Comparison of ENCODE assay signal across 13 mouse cellular contexts in the genomic region with DNA sequence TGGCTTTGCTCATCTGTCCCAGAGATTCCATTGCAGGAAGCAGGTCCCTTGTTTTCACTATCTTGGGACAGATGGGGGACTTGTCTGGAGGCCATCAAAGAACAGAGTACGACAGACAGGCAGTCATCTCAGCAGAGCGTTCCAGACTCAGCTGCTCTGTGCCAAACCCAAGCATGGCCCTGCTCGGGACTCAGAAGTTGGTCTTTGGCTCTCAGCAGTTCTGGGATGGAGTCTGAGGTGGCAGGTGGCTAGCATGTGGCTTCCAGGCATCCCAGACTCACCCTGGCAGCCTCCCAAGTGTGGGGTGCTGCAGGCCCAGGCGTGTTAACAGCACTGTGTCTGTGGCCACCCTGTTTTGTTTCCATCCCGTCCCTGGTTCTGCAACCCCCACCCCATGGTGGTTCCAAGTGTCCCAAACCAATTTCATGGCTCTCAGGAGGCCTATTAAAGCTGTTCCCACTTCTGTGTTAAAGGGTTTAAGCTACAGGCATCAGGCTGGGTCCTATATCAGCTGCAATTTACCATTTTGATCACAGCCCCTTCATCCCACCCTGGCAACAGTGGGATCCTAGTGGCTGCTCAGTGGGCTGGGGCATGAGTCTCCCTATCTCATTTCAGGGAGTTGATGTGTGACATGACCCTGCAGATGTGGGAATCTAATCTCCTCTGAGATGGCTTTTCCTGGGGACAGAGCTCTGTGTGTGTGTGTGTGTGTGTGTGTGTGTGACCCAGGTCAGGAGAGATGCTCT. TPM values are rescaled to one million over a fixed set of nuclear protein-coding genes. Genes with fewer than 3 reads are reported as not detected.
A peak's percentile ranks its signal among the peaks of the same experiment; 100 is the strongest.
DNase-seq lines count a peak whose midpoint lies in the region; ATAC-seq and TF ChIP-seq lines count a peak whose summit lies in the region.
"Had no signal": no experiment of that assay in that cellular context is flagged by ENCODE, and none has a peak within 500 bp of the region (broad histone marks: within the 10 kb centered on the region; RNA-seq: fewer than 3 reads in every experiment).

No protein-coding gene starts in this region.

- TF ChIP-seq CTCF in brain, embryonic 14.5 days (IDR thresholded peaks at IDR 0.05; ENCODE audit: borderline replicate concordance, extremely low read depth, insufficient read depth, insufficient read length), result no peak

- H3K4me1 ChIP-seq in hindbrain, embryonic 10.5 days (replicated peaks), result peaks cover 29% of the 10 kb centered on the region
- peaks cover 24% of the 10 kb centered on the region for H3K4me1 ChIP-seq in hindbrain, embryonic 12.5 days
- peaks cover 15% of the 10 kb centered on the region; the same call in 1 of the 2 replicates for H3K4me1 ChIP-seq in hindbrain, embryonic 14.5 days (replicated peaks; ENCODE audit: control insufficient read depth, insufficient read depth, low read length)

- H3K27me3 ChIP-seq in hindbrain, embryonic 10.5 days (ENCODE audit: insufficient read depth, poor library complexity, severe bottlenecking), result peaks cover 80% of the 10 kb centered on the region
- H3K27me3 ChIP-seq in hindbrain, embryonic 12.5 days, result peaks cover 30% of the 10 kb centered on the region
- H3K27me3 ChIP-seq in hindbrain, embryonic 14.5 days (ENCODE audit: control insufficient read depth, insufficient read depth, low read length), result peaks cover 4% of the 10 kb centered on the region; the same call in 1 of the 2 replicates

- no peak for ATAC-seq in hindbrain, embryonic 12.5 days (ENCODE audit: low FRiP score)
- ATAC-seq in hindbrain, embryonic 14.5 days (ENCODE audit: low FRiP score), result 0 out of 2 replicates have a peak, but pooled peaks have one; percentile 11
- ATAC-seq in erythroblast, adult 5-6 weeks (replicated peaks; ENCODE audit: low FRiP score, poor library complexity, severe bottlenecking), result no peak

- 84% methylated on average over 5 of the region's 5 CpGs for WGBS in hindbrain, embryonic 10.5 days
- WGBS in hindbrain, embryonic 12.5 days, result 56% methylated on average over 5 of the region's 5 CpGs
- WGBS in hindbrain, embryonic 14.5 days, result 44% methylated on average over 5 of the region's 5 CpGs

- TF ChIP-seq POLR2A in brain, embryonic 14.5 days (IDR thresholded peaks at IDR 0.05; ENCODE audit: borderline replicate concordance, extremely low read depth, insufficient read depth, insufficient read length, poor library complexity, severe bottlenecking), result no peak

- no peaks in the 10 kb centered on the region for H3K36me3 ChIP-seq in hindbrain, embryonic 10.5 days
- no peaks in the 10 kb centered on the region for H3K36me3 ChIP-seq in hindbrain, embryonic 12.5 days
- H3K36me3 ChIP-seq in hindbrain, embryonic 14.5 days (replicated peaks; ENCODE audit: control insufficient read depth, insufficient read depth), result no peaks in the 10 kb centered on the region
- H3K36me3 ChIP-seq: midbrain, embryonic 12.5 days had no signal

- no peak overlapping the region for H3K4me3 ChIP-seq in hindbrain, embryonic 10.5 days
- no peak overlapping the region for H3K4me3 ChIP-seq in hindbrain, embryonic 12.5 days
- no peak overlapping the region for H3K4me3 ChIP-seq in hindbrain, embryonic 14.5 days (replicated peaks; ENCODE audit: low read length)
- H3K4me3 ChIP-seq: midbrain, embryonic 12.5 days had no signal

- H3K27ac ChIP-seq in hindbrain, embryonic 10.5 days, result peak overlapping the region; percentile 40; the same call in 1 of the 2 replicates
- no peak overlapping the region for H3K27ac ChIP-seq in hindbrain, embryonic 12.5 days
- no peak overlapping the region for H3K27ac ChIP-seq in hindbrain, embryonic 14.5 days
- H3K27ac ChIP-seq: midbrain, embryonic 12.5 days had no signal

- no peak for DNase-seq in hindbrain, embryonic 10.5 days (ENCODE audit: low spot score)
- peak; percentile 16 for DNase-seq in 3T3-L1 (ENCODE audit: low read depth, low spot score)
- DNase-seq in brain, embryonic 14.5 days (ENCODE audit: low read depth), result peak; percentile 79
- DNase-seq in hindbrain, embryonic 14.5 days (ENCODE audit: low spot score), result no peak
- no peak for DNase-seq in spleen, postnatal 4 days (ENCODE audit: low spot score in 2 of 2)
- DNase-seq in liver, result no peak
- DNase-seq: gastrocnemius, postnatal 14 days; kidney, adult 8-10 months; lung, adult 2 months; thymus, adult 18-20 months had no signal

- H3K9ac ChIP-seq in hindbrain, embryonic 12.5 days, result no peak overlapping the region
- H3K9ac ChIP-seq in hindbrain, embryonic 14.5 days, result no peak overlapping the region
- H3K9ac ChIP-seq: midbrain, embryonic 12.5 days had no signal

- no peak overlapping the region for H3K4me2 ChIP-seq in hindbrain, embryonic 12.5 days (replicated peaks)
- no peak overlapping the region for H3K4me2 ChIP-seq in hindbrain, embryonic 14.5 days (replicated peaks)
- H3K4me2 ChIP-seq: midbrain, embryonic 12.5 days had no signal

- no peaks in the 10 kb centered on the region for H3K9me3 ChIP-seq in hindbrain, embryonic 10.5 days
- H3K9me3 ChIP-seq in hindbrain, embryonic 12.5 days (replicated peaks), result no peaks in the 10 kb centered on the region
- 0 out of 2 replicates have a peak, but pooled peaks cover 2% of the 10 kb centered on the region for H3K9me3 ChIP-seq in hindbrain, embryonic 14.5 days (ENCODE audit: control insufficient read depth, low read length)
- H3K9me3 ChIP-seq: midbrain, embryonic 12.5 days had no signal

RNA-seq across cellular contexts. Expression of a gene that starts 51.1 kb away (rescaled TPM):
- polyA plus RNA-seq in hindbrain, embryonic 10.5 days (2016; fragmentation: Nextera tagmentation; extraction: Ambion mirVana), result 83.8 and 87.8 TPM in 2 replicates
- 185 and 186 TPM in 2 replicates for polyA plus RNA-seq in hindbrain, embryonic 12.5 days (2016; fragmentation: Nextera tagmentation; extraction: Ambion mirVana)
- 99.2 and 170 TPM in 2 replicates for polyA plus RNA-seq in brain, embryonic 14.5 days (2012; rRNA removed)
- polyA plus RNA-seq in hindbrain, embryonic 14.5 days (2014; fragmentation: Nextera tagmentation; extraction: Ambion mirVana), result 125 TPM in 2 replicates
- total RNA-seq in erythroblast, adult 5-6 weeks (2015; ENCODE audit: low replicate concordance), result 2.5 and 5.4 TPM in 2 replicates
- total RNA-seq in erythroblast, adult 5-6 weeks (2017; ENCODE audit: low replicate concordance), result 1.1 and 6.0 TPM in 2 replicates

Comparison
In these comparisons a context has a peak if more than half of its experiments do, and no peak if none do; other contexts are left out.
1. DNase-seq: peak in 3T3-L1 (single experiment) and brain, embryonic 14.5 days (single experiment); none in hindbrain, embryonic 10.5 days (single experiment), hindbrain, embryonic 14.5 days (single experiment), spleen, postnatal 4 days (0 of 2) and liver (single experiment).